Mouse (Mus musculus) cerebellum, adult 2 months (tissue): ENCODE results near the gene Zfp454. TPM values are rescaled to one million over a fixed set of nuclear protein-coding genes. Genes with fewer than 3 reads are reported as not detected.

ENCODE experiments used
- DNase-seq, 2 experiments: peaks; one replicate each; pipeline ENCODE4 v3.0.0; 2021
- H3K27ac ChIP-seq: fragments of 200-500 bp; 2 replicates; pipeline ENCODE4 v1.5.1; 2012; ENCODE audit warnings: low read length, control low read depth, inconsistent platforms; ENCODE audit not compliant: insufficient read depth
- H3K27me3 ChIP-seq: fragments of 200-500 bp; 2 replicates; pipeline ENCODE4 v1.6.1; 2012; ENCODE audit warnings: inconsistent platforms, mild to moderate bottlenecking, low read length, moderate library complexity; ENCODE audit not compliant: control insufficient read depth, insufficient read depth
- H3K4me1 ChIP-seq: fragments of 200-500 bp; 2 replicates; pipeline ENCODE4 v1.6.1; 2011; ENCODE audit warnings: low read length; ENCODE audit not compliant: control insufficient read depth, insufficient read depth
- H3K4me3 ChIP-seq: fragments of 200-500 bp; replicated peaks from 2 replicates; pipeline ENCODE3; 2011; ENCODE audit warnings: mild to moderate bottlenecking, low read depth, low read length, control low read depth; ENCODE audit not compliant: insufficient read depth
- CTCF ChIP-seq: fragments of 200-500 bp; IDR thresholded peaks from 2 replicates; pipeline ENCODE4 v1.5.1; 2011; ENCODE audit warnings: low read depth, mild to moderate bottlenecking, control low read depth, low read length, moderate library complexity, borderline replicate concordance; ENCODE audit not compliant: insufficient read depth
- POLR2A ChIP-seq: fragments of 200-500 bp; IDR thresholded peaks from 2 replicates; pipeline ENCODE4 v1.6.1; 2011; ENCODE audit warnings: low read length, control low read depth, borderline replicate concordance; ENCODE audit not compliant: insufficient read depth
- WGBS: fragments of 180-500 bp; shearing (Covaris S2); methylation state at CpG from one replicate; pipeline ENCODE4 v1.1.7; 2018; 5-methylcytosine and 5-hydroxymethylcytosine counted together
- polyA plus RNA-seq: library from polyadenylated mRNA; depleted of rRNA; stranded (reverse); fragments of >200 nt; gene quantifications from 2 replicates; pipeline ENCODE4 v1.2.3, GENCODE M21; 2012; rRNA removed

The Zfp454 gene
- polyA plus RNA-seq, 1 experiment = 7.1 TPM

DNA sequence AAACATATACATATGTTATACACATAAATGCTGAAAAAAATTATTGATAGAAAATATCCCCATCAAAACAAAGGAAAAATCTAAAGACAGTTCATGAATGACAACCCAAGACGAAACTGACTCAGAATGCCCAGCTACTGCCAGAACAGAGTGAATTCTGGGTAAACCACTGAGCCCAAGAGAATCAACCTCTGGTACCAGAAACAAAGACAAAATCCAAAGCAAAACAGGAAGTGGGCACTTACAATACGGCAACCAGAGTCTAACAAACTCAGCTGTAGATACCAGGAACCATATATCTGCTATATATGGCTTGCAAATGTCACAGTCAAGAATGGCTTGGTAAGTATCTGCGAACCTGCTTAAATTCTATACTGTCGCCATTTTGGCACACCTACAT, 51.7 kb downstream of the Zfp454 start:
- TF ChIP-seq CTCF = no peak
- Histone ChIP-seq H3K4me3 (no peak overlapping the region), H3K27ac (no peak overlapping the region), H3K27me3 (no peaks in the 10 kb centered on the region), H3K4me1 (no peaks in the 10 kb centered on the region)
- WGBS = 87% methylated on average over 4 of the region's 4 CpGs
- DNase-seq = no peak

DNA sequence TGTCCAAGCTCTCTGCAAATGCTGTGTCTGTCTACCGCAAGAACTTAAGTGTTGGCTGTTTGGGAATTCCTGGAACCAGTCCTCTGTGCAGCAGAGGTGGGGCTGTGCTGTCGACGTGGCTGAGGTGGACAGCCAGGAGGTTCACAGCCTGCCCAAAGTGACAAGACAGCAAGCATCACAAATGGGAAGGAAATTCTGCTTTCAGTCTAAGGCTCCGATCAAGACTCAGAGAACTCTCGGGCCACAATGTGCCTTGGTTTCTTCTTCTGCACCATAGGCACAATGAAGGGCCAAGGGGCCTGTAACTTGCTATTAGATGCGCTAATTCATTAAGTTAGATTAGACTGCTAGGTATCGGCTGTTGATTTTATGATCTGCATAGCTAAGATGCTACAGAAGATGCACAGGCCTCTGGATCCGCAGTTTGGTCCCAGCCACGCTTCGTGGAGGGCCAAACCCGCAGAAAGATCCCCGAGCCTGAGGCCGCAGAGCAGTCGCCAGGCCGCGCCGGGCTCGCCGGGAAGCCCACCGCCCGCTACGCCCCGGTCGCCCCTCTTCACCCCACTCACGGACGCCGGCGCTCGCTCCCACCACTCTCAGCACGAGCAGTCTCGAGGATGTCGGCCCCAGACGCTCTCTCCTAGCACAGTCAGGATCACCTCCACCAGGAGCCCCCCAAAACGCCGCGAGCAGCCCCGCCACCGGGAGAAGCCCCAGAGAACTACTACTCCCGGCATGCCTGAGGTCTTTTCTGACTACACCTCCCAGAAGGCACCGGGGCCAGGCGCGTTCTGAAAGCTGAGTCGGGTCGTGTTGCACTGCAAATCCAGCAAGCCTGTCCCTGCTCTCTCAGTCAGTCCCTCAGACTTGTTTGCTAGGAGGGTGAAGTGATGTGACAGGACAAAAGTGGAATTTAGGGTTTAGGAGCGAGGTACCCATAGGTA, 60.2 kb downstream of the Zfp454 start, which contains the start of gene Zfp354c:
TSS of gene Zfp354c (minus strand) at position 715 of the 944 bp plus-strand sequence.
- peak; percentile 88 to 90 for DNase-seq
- Histone ChIP-seq H3K27me3 (no peaks in the 10 kb centered on the region), H3K4me3 (peak within 1 kb of the TSS; percentile 82), H3K27ac (peak within 1 kb of the TSS; percentile 3; the same call in 1 of the 2 replicates), H3K4me1 (no peaks in the 10 kb centered on the region)
- under 1% methylated on average over 45 of the region's 45 CpGs for WGBS
- TF ChIP-seq POLR2A (peak; percentile 92; the same call in 1 of the 2 replicates), CTCF (no peak)

GRCm38 (mm10) chr11:50826214-50826613, 61.2 kb downstream of the Zfp454 start:
- Histone ChIP-seq H3K4me3 (no peak overlapping the region), H3K27ac (no peak overlapping the region), H3K4me1 (no peaks in the 10 kb centered on the region), H3K27me3 (no peaks in the 10 kb centered on the region)
- DNase-seq = no peak
- TF ChIP-seq CTCF (no peak), POLR2A (no peak)
- 30% methylated on average over 2 of the region's 2 CpGs for WGBS

Other genes with a start within 250 kb of the Zfp454 start
- 18.1 and 18.5 TPM in 2 replicates for gene Zfp354c, start 59.9 kb downstream of the Zfp454 start, polyA plus RNA-seq
- gene Zfp879, start 46.1 kb downstream of the Zfp454 start, polyA plus RNA-seq = 1.5 and 1.7 TPM in 2 replicates
- not detected in 2 replicates for gene Grm6, start 37.0 kb downstream of the Zfp454 start, polyA plus RNA-seq
- gene Zfp2, start 28.5 kb upstream of the Zfp454 start, polyA plus RNA-seq = 18.8 and 19.2 TPM in 2 replicates
- gene Zfp354b, start 44.0 kb upstream of the Zfp454 start, polyA plus RNA-seq = 3.5 and 3.6 TPM in 2 replicates
- gene 4933414I15Rik, start 56.1 kb upstream of the Zfp454 start, polyA plus RNA-seq = not detected in 2 replicates
- gene Prop1, start 66.1 kb upstream of the Zfp454 start, polyA plus RNA-seq = not detected in 2 replicates
- not detected in 2 replicates for gene Olfr1378, start 78.9 kb upstream of the Zfp454 start, polyA plus RNA-seq
- not detected in 2 replicates for gene Olfr1377, start 94.3 kb upstream of the Zfp454 start, polyA plus RNA-seq
- not detected in 2 replicates for gene Olfr51, start 115.9 kb upstream of the Zfp454 start, polyA plus RNA-seq
- gene Olfr54, start 126.6 kb upstream of the Zfp454 start, polyA plus RNA-seq = not detected in 2 replicates
- not detected in 2 replicates for gene Olfr1375, start 160.5 kb upstream of the Zfp454 start, polyA plus RNA-seq
- gene Zfp354a, start 171.6 kb upstream of the Zfp454 start, polyA plus RNA-seq = 10.6 and 11.1 TPM in 2 replicates